Mouse (Mus musculus) retina, embryonic 14.5 days (tissue): ENCODE measurements around the gene Vps35l.

Experiments used
- DNase-seq: peaks from one replicate; pipeline ENCODE4 v3.0.0-alpha.2; 2015; ENCODE audit warnings: low spot score

Gene Vps35l

GRCm38 (mm10) chr7:118777598-118778394 lies 37.8 kb downstream of the Vps35l start:
- no peak for DNase-seq

- peak; percentile 32 for DNase-seq
These were observed 38.5 kb downstream of the Vps35l start for GRCm38 (mm10) chr7:118778561-118778960.

- no peak for DNase-seq
These were observed 43.4 kb downstream of the Vps35l start for GRCm38 (mm10) chr7:118783305-118784001.

- no peak for DNase-seq
These were observed 46.1 kb downstream of the Vps35l start for GRCm38 (mm10) chr7:118786091-118786490.

GRCm38 (mm10) chr7:118787326-118787725 lies 47.3 kb downstream of the Vps35l start:
- DNase-seq: no peak

- no peak for DNase-seq
These were observed 48.5 kb downstream of the Vps35l start for GRCm38 (mm10) chr7:118788481-118788880.

- no peak for DNase-seq
These were observed 50.3 kb downstream of the Vps35l start for GRCm38 (mm10) chr7:118790292-118790691.

- DNase-seq: no peak
These were observed 53.9 kb downstream of the Vps35l start for GRCm38 (mm10) chr7:118793899-118794298.

GRCm38 (mm10) chr7:118795779-118796178 lies 55.8 kb downstream of the Vps35l start:
- DNase-seq: no peak

GRCm38 (mm10) chr7:118796838-118797237 lies 56.8 kb downstream of the Vps35l start:
- DNase-seq: no peak

- no peak for DNase-seq
These were observed 57.6 kb downstream of the Vps35l start for GRCm38 (mm10) chr7:118797600-118797999.

GRCm38 (mm10) chr7:118798105-118798570 lies 58.1 kb downstream of the Vps35l start:
- DNase-seq: no peak

GRCm38 (mm10) chr7:118800112-118800734 lies 60.2 kb downstream of the Vps35l start:
- DNase-seq: no peak

- DNase-seq: no peak
These were observed 61.8 kb downstream of the Vps35l start for GRCm38 (mm10) chr7:118801791-118802190.

- DNase-seq: no peak
These were observed 63.4 kb downstream of the Vps35l start for GRCm38 (mm10) chr7:118803425-118803824.

GRCm38 (mm10) chr7:118806631-118807411 lies 66.8 kb downstream of the Vps35l start:
- DNase-seq: peak; percentile 23

- no peak for DNase-seq
These were observed 67.9 kb downstream of the Vps35l start for GRCm38 (mm10) chr7:118807899-118808298.

- no peak for DNase-seq
These were observed 71.5 kb downstream of the Vps35l start for GRCm38 (mm10) chr7:118811407-118812106.

GRCm38 (mm10) chr7:118813592-118813991 lies 73.6 kb downstream of the Vps35l start:
- DNase-seq: no peak

GRCm38 (mm10) chr7:118816275-118816674 lies 76.2 kb downstream of the Vps35l start:
- DNase-seq: no peak

GRCm38 (mm10) chr7:118817741-118818140 lies 77.7 kb downstream of the Vps35l start:
- no peak for DNase-seq
